Mouse (Mus musculus): Measurements from ENCODE around the gene Ankib1.

DNA sequence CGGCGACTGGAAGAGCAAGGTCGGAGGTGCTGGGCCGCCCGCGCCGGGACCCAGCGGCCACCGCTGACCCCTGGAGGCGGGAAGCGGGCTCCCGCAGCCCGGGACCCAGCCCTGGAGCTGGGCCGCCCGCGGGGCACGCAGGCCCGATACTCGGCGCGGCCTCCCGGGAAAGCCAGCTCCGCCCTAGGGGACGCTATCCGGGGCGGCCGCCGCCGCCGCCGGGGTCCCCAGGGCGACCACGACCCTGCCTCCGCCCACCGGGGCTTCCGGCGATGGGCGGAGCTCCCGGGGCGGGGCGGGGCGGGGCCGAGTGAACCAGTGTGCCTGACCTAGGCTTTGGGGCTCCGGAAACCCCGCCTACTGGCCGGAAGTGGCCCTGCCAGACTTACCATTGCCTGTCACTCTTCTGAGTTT is 155.0 kb downstream of the Ankib1 start:
- TF ChIP-seq GATA1 (IDR thresholded peaks at IDR 0.05; ENCODE audit: low read length): no peak
- TF ChIP-seq TAL1 (IDR thresholded peaks at IDR 0.05; ENCODE audit: low read length): no peak
